Mouse (Mus musculus): ENCODE results near the gene Celsr1.

DNA sequence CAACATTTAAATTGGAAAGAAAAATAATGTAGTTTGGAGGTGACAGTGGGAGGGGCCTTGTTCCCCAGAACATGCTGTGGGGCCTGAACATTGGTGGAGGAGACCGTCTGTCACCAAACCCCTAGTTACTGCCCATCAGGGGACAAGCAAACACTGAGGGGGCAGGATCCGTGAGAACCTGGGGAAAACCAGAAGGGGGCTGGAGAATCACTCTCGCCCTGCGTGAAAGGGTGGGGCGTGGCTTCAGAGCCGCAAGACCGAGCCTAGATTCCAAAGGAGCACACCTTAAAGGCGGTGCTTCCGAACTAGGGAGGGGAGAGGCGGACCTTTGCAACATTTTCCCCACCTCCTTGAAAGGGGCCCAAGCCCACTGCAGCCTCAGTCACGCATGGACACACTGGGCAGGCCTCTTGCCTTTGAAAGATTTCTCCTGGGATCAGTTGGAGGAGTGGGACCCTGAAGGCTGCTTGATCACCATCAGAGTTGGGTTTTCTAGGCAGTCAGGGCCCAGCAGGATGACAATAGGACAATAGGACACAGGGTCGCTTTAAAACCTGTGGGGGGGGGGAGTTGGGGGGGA, 1.3 kb upstream of the Celsr1 start:
- TF ChIP-seq CTCF (IDR thresholded peaks at IDR 0.05; ENCODE audit: low read depth) (no peak), EP300 (IDR thresholded peaks at IDR 0.05; ENCODE audit: low read depth) (no peak)

All from heart, postnatal 0 days (tissue).